Mouse (Mus musculus): ENCODE results near the gene Uba1. TPM values are rescaled to one million over a fixed set of nuclear protein-coding genes. Genes with fewer than 3 reads are reported as not detected.

Gene Uba1
- total RNA-seq (2012; rRNA removed) = 149 and 178 TPM in 2 replicates

DNA sequence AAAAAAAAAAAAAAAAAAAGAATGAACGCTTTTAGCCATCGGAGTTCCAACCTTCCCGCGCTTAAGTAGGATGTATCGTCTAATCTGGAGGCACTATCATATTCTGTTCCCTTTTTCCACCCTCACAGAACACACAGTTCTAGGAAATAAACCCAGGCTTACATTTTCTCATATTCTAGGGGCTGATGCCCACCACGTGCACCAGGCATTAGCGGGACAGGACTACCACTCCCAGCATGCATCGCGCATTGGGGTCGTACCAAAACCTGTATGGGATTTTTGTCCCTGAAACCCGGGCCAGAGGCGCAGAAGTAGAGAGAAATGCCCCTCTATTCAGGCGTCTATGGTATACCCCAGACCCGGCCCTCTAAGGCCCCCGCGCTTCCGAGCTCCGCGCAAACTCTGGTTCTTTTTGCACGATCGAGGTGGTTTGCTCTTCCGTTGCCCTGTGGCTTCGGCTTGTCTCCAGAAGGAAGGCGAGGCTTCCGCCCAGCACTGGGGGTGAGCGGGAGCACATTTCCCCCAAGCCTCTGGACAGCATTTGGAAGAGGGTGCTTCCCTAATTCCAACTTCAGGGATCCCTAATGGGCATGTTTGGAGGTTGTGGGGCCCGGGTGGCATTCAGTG, at the start of gene Uba1:
Gene Uba1 (plus strand): TSS at position 301 of the 627 bp plus-strand sequence.
- no peak for TF ChIP-seq CHD2 (IDR thresholded peaks at IDR 0.05; ENCODE audit: low read depth, low read length)
- peak; percentile 91 for TF ChIP-seq HCFC1 (IDR thresholded peaks at IDR 0.05; ENCODE audit: borderline replicate concordance, insufficient read depth, low read length)
- no peak for TF ChIP-seq MAFK (IDR thresholded peaks at IDR 0.05; ENCODE audit: insufficient read depth, low read depth, low read length)
- peak; percentile 74 for TF ChIP-seq ZNF384 (IDR thresholded peaks at IDR 0.05; ENCODE audit: low read depth, low read length)
- TF ChIP-seq ZC3H11A (IDR thresholded peaks at IDR 0.05; ENCODE audit: borderline replicate concordance, low read depth, low read length) = no peak
- peak within 1 kb of the TSS; percentile 84 for H3K9ac ChIP-seq (ENCODE audit: insufficient read depth, low read depth, low read length, poor library complexity, severe bottlenecking)
- peak within 1 kb of the TSS; percentile 78 to 80 for H3K4me3 ChIP-seq (ENCODE audit: insufficient read depth in 1 of 2, low read depth in 1 of 2, low read length in 2 of 2, poor library complexity in 1 of 2, severe bottlenecking in 1 of 2)
- H3K27ac ChIP-seq (ENCODE audit: insufficient read depth, low read depth, low read length, poor library complexity, severe bottlenecking) = peak within 1 kb of the TSS; percentile 28; the same call in 1 of the 2 replicates
- no peaks in the 10 kb centered on the region for H3K4me1 ChIP-seq (ENCODE audit: control insufficient read depth in 2 of 2, insufficient read depth in 2 of 2, low read length in 2 of 2, poor library complexity in 1 of 2)
- H3K36me3 ChIP-seq (ENCODE audit: control insufficient read depth, insufficient read depth, low read length, poor library complexity, severe bottlenecking) = no peaks in the 10 kb centered on the region; the same call in 1 of the 2 replicates
- in situ Hi-C loops (cut with MboI; ENCODE audit: low sequenced_read_pairs in 2 of 2, unreplicated experiment in 2 of 2) = no loop called here
- no peaks in the 10 kb centered on the region for H3K9me3 ChIP-seq (ENCODE audit: control insufficient read depth, insufficient read depth, low read depth, low read length)
- peak; percentile 69 for DNase-seq (ENCODE audit: low read depth, low spot score)

DNA sequence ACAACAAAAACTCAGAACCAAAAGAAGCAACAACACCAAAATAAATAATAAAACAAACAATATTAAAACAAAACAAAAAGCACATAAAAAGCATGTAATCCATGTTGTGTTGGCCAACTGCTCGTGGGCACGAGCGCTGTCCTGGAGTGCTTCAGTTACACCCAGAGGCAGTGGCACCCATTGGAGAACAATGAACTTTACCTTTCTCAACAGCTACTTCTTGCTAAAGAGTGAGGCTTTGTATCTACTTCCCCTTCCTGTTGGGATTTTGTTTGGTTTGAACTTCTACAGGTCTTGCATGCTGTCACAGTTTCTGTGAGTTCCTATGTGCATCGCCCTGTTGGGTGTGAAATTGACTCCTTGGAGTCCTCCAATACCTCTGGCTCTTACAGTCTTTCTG, 49.6 kb upstream of the Uba1 start:
- Histone ChIP-seq H3K36me3 (ENCODE audit: control insufficient read depth, insufficient read depth, low read length, poor library complexity, severe bottlenecking) (no peaks in the 10 kb centered on the region), H3K9ac (ENCODE audit: insufficient read depth, low read depth, low read length, poor library complexity, severe bottlenecking) (no peak overlapping the region), H3K27ac (ENCODE audit: insufficient read depth, low read depth, low read length, poor library complexity, severe bottlenecking) (no peak overlapping the region), H3K4me1 (ENCODE audit: control insufficient read depth in 2 of 2, insufficient read depth in 2 of 2, low read length in 2 of 2, poor library complexity in 1 of 2) (no peaks in the 10 kb centered on the region), H3K4me3 (ENCODE audit: insufficient read depth in 1 of 2, low read depth in 1 of 2, low read length in 2 of 2, poor library complexity in 1 of 2, severe bottlenecking in 1 of 2) (no peak overlapping the region), H3K9me3 (ENCODE audit: control insufficient read depth, insufficient read depth, low read depth, low read length) (no peaks in the 10 kb centered on the region)
- DNase-seq (ENCODE audit: low read depth, low spot score) = no peak
- TF ChIP-seq HCFC1 (IDR thresholded peaks at IDR 0.05; ENCODE audit: borderline replicate concordance, insufficient read depth, low read length) (no peak), CHD2 (IDR thresholded peaks at IDR 0.05; ENCODE audit: low read depth, low read length) (no peak), MAFK (IDR thresholded peaks at IDR 0.05; ENCODE audit: insufficient read depth, low read depth, low read length) (no peak), ZC3H11A (IDR thresholded peaks at IDR 0.05; ENCODE audit: borderline replicate concordance, low read depth, low read length) (no peak), ZNF384 (IDR thresholded peaks at IDR 0.05; ENCODE audit: low read depth, low read length) (no peak)
- in situ Hi-C loops (cut with MboI; ENCODE audit: low sequenced_read_pairs in 2 of 2, unreplicated experiment in 2 of 2) = no loop called here

DNA sequence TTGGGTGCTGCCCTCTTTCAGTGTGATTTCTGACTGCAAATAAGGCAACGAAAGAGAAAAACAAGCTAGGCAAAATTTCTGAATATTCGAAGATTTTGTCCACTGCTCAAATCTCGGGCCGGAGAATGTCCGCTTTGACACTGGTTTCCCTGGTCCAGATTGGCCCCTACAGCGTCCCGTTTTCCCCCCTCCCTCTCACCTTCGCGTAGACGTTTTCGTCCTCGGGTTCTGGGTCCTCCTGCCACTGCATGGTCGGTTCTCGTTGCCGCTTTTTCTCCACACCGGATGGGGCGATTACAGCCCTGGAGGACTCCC, 41.3 kb upstream of the Uba1 start:
- H3K4me3 ChIP-seq (ENCODE audit: insufficient read depth in 1 of 2, low read depth in 1 of 2, low read length in 2 of 2, poor library complexity in 1 of 2, severe bottlenecking in 1 of 2) = peak overlapping the region; percentile 87 to 88
- H3K9ac ChIP-seq (ENCODE audit: insufficient read depth, low read depth, low read length, poor library complexity, severe bottlenecking) = peak overlapping the region; percentile 86
- peak overlapping the region; percentile 73; the same call in 1 of the 2 replicates for H3K27ac ChIP-seq (ENCODE audit: insufficient read depth, low read depth, low read length, poor library complexity, severe bottlenecking)
- H3K9me3 ChIP-seq (ENCODE audit: control insufficient read depth, insufficient read depth, low read depth, low read length) = no peaks in the 10 kb centered on the region
- TF ChIP-seq ZNF384 (IDR thresholded peaks at IDR 0.05; ENCODE audit: low read depth, low read length) (no peak), ZC3H11A (IDR thresholded peaks at IDR 0.05; ENCODE audit: borderline replicate concordance, low read depth, low read length) (no peak), CHD2 (IDR thresholded peaks at IDR 0.05; ENCODE audit: low read depth, low read length) (no peak), MAFK (IDR thresholded peaks at IDR 0.05; ENCODE audit: insufficient read depth, low read depth, low read length) (no peak), HCFC1 (IDR thresholded peaks at IDR 0.05; ENCODE audit: borderline replicate concordance, insufficient read depth, low read length) (no peak)
- in situ Hi-C loops (cut with MboI; ENCODE audit: low sequenced_read_pairs in 2 of 2, unreplicated experiment in 2 of 2) = no loop called here
- peaks cover 3% of the 10 kb centered on the region for H3K36me3 ChIP-seq (ENCODE audit: control insufficient read depth, insufficient read depth, low read length, poor library complexity, severe bottlenecking)
- DNase-seq (ENCODE audit: low read depth, low spot score) = no peak
- no peaks in the 10 kb centered on the region; a peak in 1 of 4 replicates for H3K4me1 ChIP-seq (ENCODE audit: control insufficient read depth in 2 of 2, insufficient read depth in 2 of 2, low read length in 2 of 2, poor library complexity in 1 of 2)

DNA sequence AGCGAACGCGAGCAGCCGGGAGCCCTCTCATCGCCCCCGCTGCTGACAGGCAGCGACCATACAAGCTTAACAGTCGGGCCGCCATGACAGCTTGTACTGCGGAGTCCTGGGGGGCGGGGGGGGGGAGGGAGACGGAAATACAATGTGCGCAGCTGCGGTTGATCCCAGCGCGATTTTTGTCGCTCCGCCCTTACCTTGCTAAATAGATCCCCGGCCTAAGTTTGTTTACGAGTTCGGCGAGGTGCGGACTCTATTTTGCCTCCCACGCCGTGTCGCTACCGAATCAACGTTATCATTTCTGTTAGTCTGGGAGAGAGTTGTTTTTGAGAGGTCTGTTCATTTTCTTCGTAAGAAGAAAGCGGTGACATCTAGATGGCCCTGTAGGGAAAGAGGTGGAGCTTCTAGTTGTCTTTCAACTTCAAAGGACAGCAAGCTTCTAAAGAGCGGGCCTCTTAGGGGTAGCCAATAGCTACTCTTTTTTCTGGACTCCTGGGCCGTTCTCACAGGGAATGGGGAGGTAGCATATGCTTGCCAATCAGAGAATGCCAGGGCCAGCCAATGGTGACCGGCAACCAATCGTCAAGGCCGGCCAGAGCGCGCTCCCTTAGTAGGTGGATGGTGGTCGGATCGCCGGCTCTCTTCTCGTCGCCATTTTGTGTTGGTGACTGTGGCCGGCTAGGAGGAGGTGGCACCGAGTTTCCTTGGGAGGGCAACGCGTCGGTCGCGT, 40.8 kb upstream of the Uba1 start, which contains the start of the genes Rbm10 and Ndufb11:
Gene Rbm10 (plus strand): TSS at position 328 of the 727 bp plus-strand sequence.
Gene Ndufb11 (minus strand): TSS at position 444 of the 727 bp plus-strand sequence.
- Histone ChIP-seq H3K4me3 (ENCODE audit: insufficient read depth in 1 of 2, low read depth in 1 of 2, low read length in 2 of 2, poor library complexity in 1 of 2, severe bottlenecking in 1 of 2) (peak within 1 kb of the TSS; percentile 87 to 88), H3K4me1 (ENCODE audit: control insufficient read depth in 2 of 2, insufficient read depth in 2 of 2, low read length in 2 of 2, poor library complexity in 1 of 2) (no peaks in the 10 kb centered on the region; a peak in 1 of 4 replicates), H3K9me3 (ENCODE audit: control insufficient read depth, insufficient read depth, low read depth, low read length) (no peaks in the 10 kb centered on the region), H3K27ac (ENCODE audit: insufficient read depth, low read depth, low read length, poor library complexity, severe bottlenecking) (peak within 1 kb of the TSS; percentile 73), H3K36me3 (ENCODE audit: control insufficient read depth, insufficient read depth, low read length, poor library complexity, severe bottlenecking) (peaks cover 3% of the 10 kb centered on the region), H3K9ac (ENCODE audit: insufficient read depth, low read depth, low read length, poor library complexity, severe bottlenecking) (peak within 1 kb of the TSS; percentile 89)
- in situ Hi-C loops (cut with MboI; ENCODE audit: low sequenced_read_pairs in 2 of 2, unreplicated experiment in 2 of 2) = no loop called here
- no peak for TF ChIP-seq HCFC1 (IDR thresholded peaks at IDR 0.05; ENCODE audit: borderline replicate concordance, insufficient read depth, low read length)
- TF ChIP-seq ZNF384 (IDR thresholded peaks at IDR 0.05; ENCODE audit: low read depth, low read length) = no peak
- TF ChIP-seq MAFK (IDR thresholded peaks at IDR 0.05; ENCODE audit: insufficient read depth, low read depth, low read length) = no peak
- TF ChIP-seq ZC3H11A (IDR thresholded peaks at IDR 0.05; ENCODE audit: borderline replicate concordance, low read depth, low read length) = no peak
- TF ChIP-seq CHD2 (IDR thresholded peaks at IDR 0.05; ENCODE audit: low read depth, low read length) = no peak
- peak; percentile 46 for DNase-seq (ENCODE audit: low read depth, low spot score)
